In genomic region chr3:95511611-95512180, GRCm38 (mm10) we compare ENCODE assay signal across 16 mouse cellular contexts. TPM values are rescaled to one million over a fixed set of nuclear protein-coding genes. Genes with fewer than 3 reads are reported as not detected.
DNase-seq lines count a peak whose midpoint lies in the region; ATAC-seq lines count a peak whose summit lies in the region.
"Had no signal": no experiment of that assay in that cellular context is flagged by ENCODE, and none has a peak within 500 bp of the region (broad histone marks: within the 10 kb centered on the region; RNA-seq: fewer than 3 reads in every experiment).

No protein-coding gene starts in this region.

- H3K9ac ChIP-seq in liver, embryonic 11.5 days (ENCODE audit: low read depth, low read length) = no peak overlapping the region

- H3K4me3 ChIP-seq in liver, embryonic 11.5 days (ENCODE audit: low read depth, low read length) = no peak overlapping the region
- H3K4me3 ChIP-seq: erythroblast, embryonic 14.5 days; hindbrain, embryonic 10.5 days had no signal

- no peak overlapping the region for H3K27ac ChIP-seq in liver, embryonic 11.5 days (ENCODE audit: low read depth, low read length)
- H3K27ac ChIP-seq: hindbrain, embryonic 10.5 days had no signal

- DNase-seq in liver = peak; percentile 26
- no peak for DNase-seq in liver, embryonic 11.5 days (ENCODE audit: low spot score)
- peak; percentile 25 to 53 for DNase-seq in adrenal gland, postnatal 36 days
- peak; percentile 34 for DNase-seq in lung, postnatal 4 days
- DNase-seq in thymus, postnatal 10 days (ENCODE audit: low spot score in 2 of 2) = peak; percentile 44 to 47
- DNase-seq in left cerebral cortex, postnatal 14 days (ENCODE audit: low spot score in 2 of 2) = no peak
- no peak for DNase-seq in left cerebral cortex, adult 9 months (ENCODE audit: low spot score in 2 of 2)
- DNase-seq in urinary bladder, postnatal 14 days (ENCODE audit: low spot score) = no peak
- DNase-seq: cerebellum, postnatal 25 days had no signal

- H3K9me3 ChIP-seq in liver, embryonic 11.5 days (ENCODE audit: control insufficient read depth, low read length) = no peaks in the 10 kb centered on the region
- H3K9me3 ChIP-seq: hindbrain, embryonic 10.5 days had no signal

- no peak overlapping the region for H3K4me2 ChIP-seq in liver, embryonic 11.5 days

- H3K4me1 ChIP-seq in liver, embryonic 11.5 days (replicated peaks; ENCODE audit: control insufficient read depth, insufficient read depth, low read length) = peaks cover 9% of the 10 kb centered on the region

- ATAC-seq in liver, embryonic 11.5 days (replicated peaks; ENCODE audit: low FRiP score) = no peak

- no peaks in the 10 kb centered on the region for H3K27me3 ChIP-seq in liver, embryonic 11.5 days (replicated peaks; ENCODE audit: control insufficient read depth, insufficient read depth, low read length)

- H3K36me3 ChIP-seq in liver, embryonic 11.5 days (ENCODE audit: control insufficient read depth, insufficient read depth, low read length) = no peaks in the 10 kb centered on the region

- intact Hi-C loops in left cerebral cortex, postnatal 14 days (cut with DNase I) = loop anchor here (10.0 kb wide), 1 partner anchor 103 kb away; no protein-coding TSS in a partner anchor

- 72% methylated on average over 9 of the region's 9 CpGs for WGBS in liver, embryonic 11.5 days

RNA-seq across cellular contexts. Expression of gene Ctsk, which starts 12.6 kb away (rescaled TPM):
- 1.7 and 1.8 TPM in 2 replicates for polyA plus RNA-seq in liver, embryonic 11.5 days (2014; fragmentation: Nextera tagmentation; extraction: Ambion mirVana)
- 1 to 10 TPM; 7.2 to 9.0 TPM for total RNA-seq in adrenal gland, postnatal 36 days (2021)
- 10 to 100 TPM; 15.1 to 18.0 TPM for total RNA-seq in left cerebral cortex, postnatal 14 days (2021)
- polyA plus RNA-seq: erythroblast, embryonic 14.5 days had no signal

RNA-seq across cellular contexts. Expression of gene Ctss, which starts 14.9 kb away (rescaled TPM):
- polyA plus RNA-seq in liver, embryonic 11.5 days (2014; fragmentation: Nextera tagmentation; extraction: Ambion mirVana) = 16.6 and 18.5 TPM in 2 replicates
- total RNA-seq in adrenal gland, postnatal 36 days (2021) = 10 to 100 TPM; 35.2 to 65.5 TPM
- total RNA-seq in left cerebral cortex, postnatal 14 days (2021) = 10 to 100 TPM; 29.6 to 31.3 TPM

RNA-seq across cellular contexts. Expression of gene Hormad1, which starts 47.8 kb away (rescaled TPM):
- polyA plus RNA-seq in liver, embryonic 11.5 days (2014; fragmentation: Nextera tagmentation; extraction: Ambion mirVana) = 0.13 and 0.23 TPM in 2 replicates
- not detected for total RNA-seq in adrenal gland, postnatal 36 days (2021)
- not detected for total RNA-seq in left cerebral cortex, postnatal 14 days (2021)
- total RNA-seq: adrenal gland, adult 18-20 months; gastrocnemius, postnatal 4 days; layer of hippocampus, adult 18-20 months; liver, adult 2 months had no signal
- polyA plus RNA-seq: erythroblast, embryonic 14.5 days; hindbrain, embryonic 10.5 days; liver, adult 2 months; neural tube, embryonic 11.5 days had no signal

Comparison
In these comparisons a context has a peak if more than half of its experiments do, and no peak if none do; other contexts are left out.
1. DNase-seq: peak in liver (single experiment), adrenal gland, postnatal 36 days (2 of 2), lung, postnatal 4 days (2 of 2) and thymus, postnatal 10 days (2 of 2); none in liver, embryonic 11.5 days (single experiment), left cerebral cortex, postnatal 14 days (0 of 2), left cerebral cortex, adult 9 months (0 of 2) and urinary bladder, postnatal 14 days (single experiment).